Mouse (Mus musculus) C2C12 (cell line): Measurements from ENCODE around the gene Gsg1l.

Experiments
- CTCF ChIP-seq: IDR thresholded peaks from one replicate; pipeline ENCODE4 v1.5.1; 2011; ENCODE audit not compliant: control insufficient read depth, insufficient read depth, insufficient read length
- MAX ChIP-seq: IDR thresholded peaks from one replicate; pipeline ENCODE4 v1.6.1; 2011; ENCODE audit warnings: mild to moderate bottlenecking, control low read depth
- USF1 ChIP-seq: IDR thresholded peaks from one replicate; pipeline ENCODE4 v1.6.1; 2011; ENCODE audit warnings: low read depth, mild to moderate bottlenecking, control low read depth, moderate library complexity

DNA sequence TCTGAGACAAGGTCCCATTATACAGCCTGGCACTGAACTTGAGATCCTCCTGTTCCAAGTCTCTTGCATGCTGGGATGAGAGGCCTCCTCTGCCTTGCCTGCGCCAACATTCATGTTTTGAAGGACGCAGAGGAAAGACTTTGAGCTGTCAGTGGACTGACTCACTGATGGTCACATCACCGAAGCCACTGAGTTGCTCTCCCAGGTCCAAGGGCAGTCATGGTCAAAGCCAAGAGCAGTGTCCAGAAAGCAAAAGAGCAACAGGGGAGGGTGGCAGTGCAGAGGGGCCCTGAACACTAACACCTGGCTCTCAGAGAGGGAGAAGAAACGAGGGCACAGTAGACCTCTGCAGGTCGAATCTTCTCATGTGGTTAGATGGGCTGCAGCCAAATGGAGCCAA, 188.6 kb downstream of the Gsg1l start:
- TF ChIP-seq CTCF = no peak
- no peak for TF ChIP-seq MAX
- TF ChIP-seq USF1 = no peak
